Mouse (Mus musculus) lung, postnatal 0 days (tissue): ENCODE measurements around the gene Zfp28. TPM values are rescaled to one million over a fixed set of nuclear protein-coding genes. Genes with fewer than 3 reads are reported as not detected.

Experiments
- ATAC-seq: fragments of 200-750 bp; cut with Nextera tagmentation; 2 replicates; pipeline ENCODE4 v1.8.0; 2017; ENCODE audit warnings: moderate library complexity
- DNase-seq: peaks from one replicate; pipeline ENCODE4 v3.0.0-alpha.2; 2016; ENCODE audit warnings: low spot score
- H3K27ac ChIP-seq: fragments of 300-500 bp; sonication (generic); 2 replicates; pipeline ENCODE4 v1.5.1; 2014; ENCODE audit warnings: antibody characterized with exemption, mild to moderate bottlenecking, low read length, mixed read lengths
- H3K27me3 ChIP-seq: fragments of 300-500 bp; sonication (generic); replicated peaks from 2 replicates; pipeline ENCODE4 v1.6.1; 2014; ENCODE audit warnings: low read length, mixed read lengths; ENCODE audit not compliant: insufficient read depth
- H3K36me3 ChIP-seq: fragments of 300-500 bp; sonication (generic); 2 replicates; pipeline ENCODE4 v1.6.1; 2014; ENCODE audit warnings: low read length, mixed read lengths; ENCODE audit not compliant: insufficient read depth
- H3K4me1 ChIP-seq: fragments of 300-500 bp; sonication (generic); 2 replicates; pipeline ENCODE4 v1.6.1; 2014; ENCODE audit warnings: antibody characterized with exemption, low read depth, low read length, mixed read lengths; ENCODE audit not compliant: insufficient read depth
- H3K4me2 ChIP-seq: fragments of 300-500 bp; sonication (generic); replicated peaks from 2 replicates; pipeline ENCODE4 v1.6.1; 2014; ENCODE audit warnings: low read depth, mild to moderate bottlenecking, low read length, moderate library complexity, mixed read lengths
- H3K4me3 ChIP-seq: fragments of 300-500 bp; sonication (generic); 2 replicates; pipeline ENCODE4 v1.5.1; 2014; ENCODE audit warnings: low read depth, low read length
- H3K9ac ChIP-seq: fragments of 300-500 bp; sonication (generic); replicated peaks from 2 replicates; pipeline ENCODE4 v1.6.1; 2014; ENCODE audit warnings: low read depth, mild to moderate bottlenecking
- H3K9me3 ChIP-seq: fragments of 300-500 bp; sonication (generic); 2 replicates; pipeline ENCODE4 v1.6.1; 2016; ENCODE audit warnings: low read length, mixed read lengths
- CTCF ChIP-seq: IDR thresholded peaks from 2 replicates; pipeline ENCODE4 v1.5.1; 2016; ENCODE audit warnings: antibody characterized with exemption, mild to moderate bottlenecking
- EP300 ChIP-seq: IDR thresholded peaks from 2 replicates; pipeline ENCODE4 v1.6.1; 2016; ENCODE audit warnings: antibody characterized with exemption, mild to moderate bottlenecking, control low read depth
- WGBS: fragments of 180-500 bp; shearing (Covaris S2); extraction: QIAGEN DNeasy Blood & Tissue Kit; methylation state at CpG from one replicate; pipeline ENCODE4 v1.1.7; 2014; 5-methylcytosine and 5-hydroxymethylcytosine counted together
- polyA plus RNA-seq: library from polyadenylated mRNA; unstranded; fragments of >200 nt; fragmentation: Nextera tagmentation; extraction: Ambion mirVana; gene quantifications from 2 replicates; pipeline ENCODE4 v1.2.1, GENCODE M21; 2015

Zfp28 gene
- polyA plus RNA-seq, 1 experiment from 2014 or later = 5.0 TPM

DNA sequence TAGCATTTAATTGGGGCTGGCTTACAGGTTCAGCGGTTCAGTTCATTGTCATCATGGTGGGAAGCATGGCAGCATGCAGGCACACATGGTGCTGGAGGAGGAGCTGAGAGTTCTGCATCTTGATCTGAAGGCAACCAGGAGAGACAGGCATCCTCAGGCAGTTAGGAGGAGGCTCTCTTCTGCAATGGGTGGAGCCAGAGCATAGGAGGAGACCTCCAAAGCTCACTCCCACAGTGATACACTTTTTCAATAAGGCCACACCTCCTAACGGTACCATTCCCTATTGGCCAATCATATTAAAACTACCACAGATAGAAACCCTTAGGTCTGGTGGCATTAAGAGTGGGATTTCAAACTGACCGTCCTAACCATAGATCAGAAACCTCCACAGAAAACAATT is 13.6 kb upstream of the Zfp28 start:
- H3K9ac ChIP-seq = no peak overlapping the region
- no peaks in the 10 kb centered on the region for H3K4me1 ChIP-seq
- ATAC-seq (no peak), DNase-seq (no peak)
- H3K27me3 ChIP-seq = no peaks in the 10 kb centered on the region
- WGBS = 85% methylated on average over 3 of the region's 3 CpGs
- 0 out of 2 replicates have a peak, but pooled peaks cover 8% of the 10 kb centered on the region for H3K36me3 ChIP-seq
- no peaks in the 10 kb centered on the region for H3K9me3 ChIP-seq
- no peak overlapping the region for H3K4me3 ChIP-seq
- no peak overlapping the region for H3K27ac ChIP-seq
- no peak overlapping the region for H3K4me2 ChIP-seq
- TF ChIP-seq EP300 (no peak), CTCF (no peak)

DNA sequence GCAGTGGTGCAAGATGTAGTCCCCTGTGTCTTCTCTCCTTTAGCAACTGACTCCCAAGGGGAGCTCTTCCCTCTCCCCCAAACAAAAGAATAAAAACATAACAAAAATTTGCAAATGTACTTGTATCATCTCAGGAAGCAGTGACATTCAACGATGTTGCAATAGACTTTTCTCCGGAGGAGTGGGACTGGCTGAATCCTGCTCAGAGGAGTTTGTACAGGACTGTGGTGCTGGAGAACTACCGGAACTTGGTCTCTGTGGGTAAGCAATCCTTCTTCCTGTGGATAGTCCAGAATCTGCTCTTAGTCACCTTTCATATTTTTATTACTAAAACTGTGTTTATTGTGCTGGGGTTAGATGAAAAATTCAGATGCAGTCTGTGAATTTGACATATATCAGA is 10.1 kb upstream of the Zfp28 start:
- Histone ChIP-seq H3K27me3 (no peaks in the 10 kb centered on the region), H3K4me3 (no peak overlapping the region), H3K27ac (no peak overlapping the region), H3K36me3 (0 out of 2 replicates have a peak, but pooled peaks cover 8% of the 10 kb centered on the region), H3K4me1 (no peaks in the 10 kb centered on the region), H3K4me2 (no peak overlapping the region), H3K9me3 (no peaks in the 10 kb centered on the region), H3K9ac (no peak overlapping the region)
- DNase-seq = no peak
- WGBS = 78% methylated on average over 3 of the region's 3 CpGs
- no peak for ATAC-seq
- TF ChIP-seq EP300 = no peak
- TF ChIP-seq CTCF = no peak

- ATAC-seq (no peak), DNase-seq (no peak)
- Histone ChIP-seq H3K27me3 (no peaks in the 10 kb centered on the region), H3K4me1 (no peaks in the 10 kb centered on the region), H3K9ac (no peak overlapping the region), H3K4me2 (no peak overlapping the region), H3K9me3 (no peaks in the 10 kb centered on the region), H3K36me3 (no peaks in the 10 kb centered on the region), H3K27ac (no peak overlapping the region), H3K4me3 (no peak overlapping the region)
- no peak for TF ChIP-seq EP300
- TF ChIP-seq CTCF = no peak
- WGBS = 80% methylated on average over 8 of the region's 8 CpGs
Measured at GRCm38 (mm10) chr7:6378441-6378840, 4.7 kb upstream of the Zfp28 start.

DNA sequence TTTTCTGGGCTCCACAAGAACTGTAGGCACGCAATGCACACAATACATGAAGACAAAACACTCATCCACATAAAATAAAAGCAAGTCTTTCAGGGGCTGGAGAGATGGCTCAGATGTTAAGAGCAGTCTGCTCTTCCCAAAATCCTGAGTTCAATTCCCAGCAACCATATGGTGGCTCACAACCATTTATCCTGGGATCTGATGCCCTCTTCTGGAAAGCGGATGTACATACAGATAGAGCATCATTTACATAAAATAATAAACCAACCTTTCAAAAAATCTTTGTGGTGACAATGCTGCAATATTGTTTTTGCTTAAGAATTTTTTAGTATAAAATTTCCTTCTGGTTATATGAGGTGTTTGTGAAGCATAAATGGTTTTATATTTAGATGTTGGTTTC is 1.7 kb upstream of the Zfp28 start:
- no peak overlapping the region for H3K9ac ChIP-seq
- TF ChIP-seq EP300 = no peak
- peak; percentile 20; the same call in 1 of the 2 replicates for TF ChIP-seq CTCF
- H3K4me3 ChIP-seq = no peak overlapping the region
- no peak overlapping the region for H3K4me2 ChIP-seq
- no peaks in the 10 kb centered on the region for H3K9me3 ChIP-seq
- H3K4me1 ChIP-seq = peaks cover 4% of the 10 kb centered on the region; the same call in 1 of the 2 replicates
- H3K27me3 ChIP-seq = no peaks in the 10 kb centered on the region
- ATAC-seq (no peak), DNase-seq (no peak)
- 79% methylated on average over 2 of the region's 2 CpGs for WGBS
- H3K36me3 ChIP-seq = no peaks in the 10 kb centered on the region
- H3K27ac ChIP-seq = no peak overlapping the region

DNA sequence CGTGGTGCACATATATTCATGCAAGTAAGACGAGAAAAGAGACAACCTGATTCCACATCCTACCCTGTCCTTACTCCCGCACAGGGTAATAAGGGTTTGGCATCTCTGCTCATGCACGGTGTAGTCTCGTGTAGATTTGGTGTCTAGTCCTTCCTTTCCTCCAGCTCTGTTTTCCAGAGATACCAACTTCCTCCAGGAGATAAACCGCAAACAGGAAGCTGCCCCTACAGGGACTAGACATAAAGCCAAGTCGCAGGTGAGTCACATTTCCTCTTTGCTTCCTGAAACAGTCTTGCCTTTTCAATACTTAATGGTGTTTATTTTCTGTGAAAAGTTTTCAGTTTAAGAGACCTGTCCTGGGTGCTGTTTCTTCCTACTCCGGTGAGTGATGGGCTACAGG is 916 bp downstream of the Zfp28 start:
- H3K4me3 ChIP-seq = no peak overlapping the region
- TF ChIP-seq EP300 = no peak
- no peak for TF ChIP-seq CTCF
- WGBS = 58% methylated on average over 8 of the region's 8 CpGs
- DNase-seq = no peak
- no peaks in the 10 kb centered on the region for H3K27me3 ChIP-seq
- no peaks in the 10 kb centered on the region for H3K36me3 ChIP-seq
- no peaks in the 10 kb centered on the region for H3K9me3 ChIP-seq
- peaks cover 4% of the 10 kb centered on the region; the same call in 1 of the 2 replicates for H3K4me1 ChIP-seq
- H3K9ac ChIP-seq = no peak overlapping the region
- ATAC-seq = no peak
- peak overlapping the region; percentile 76 for H3K4me2 ChIP-seq
- no peak overlapping the region for H3K27ac ChIP-seq

- DNase-seq (no peak), ATAC-seq (no peak)
- Histone ChIP-seq H3K4me3 (no peak overlapping the region), H3K9ac (no peak overlapping the region), H3K27me3 (no peaks in the 10 kb centered on the region), H3K36me3 (0 out of 2 replicates have a peak, but pooled peaks cover 5% of the 10 kb centered on the region), H3K27ac (no peak overlapping the region), H3K9me3 (no peaks in the 10 kb centered on the region), H3K4me2 (no peak overlapping the region), H3K4me1 (peaks cover 4% of the 10 kb centered on the region; the same call in 1 of the 2 replicates)
- WGBS = 71% methylated on average over 7 of the region's 8 CpGs
- TF ChIP-seq EP300 (no peak), CTCF (no peak)
Measured at GRCm38 (mm10) chr7:6386995-6387394, 3.9 kb downstream of the Zfp28 start.

DNA sequence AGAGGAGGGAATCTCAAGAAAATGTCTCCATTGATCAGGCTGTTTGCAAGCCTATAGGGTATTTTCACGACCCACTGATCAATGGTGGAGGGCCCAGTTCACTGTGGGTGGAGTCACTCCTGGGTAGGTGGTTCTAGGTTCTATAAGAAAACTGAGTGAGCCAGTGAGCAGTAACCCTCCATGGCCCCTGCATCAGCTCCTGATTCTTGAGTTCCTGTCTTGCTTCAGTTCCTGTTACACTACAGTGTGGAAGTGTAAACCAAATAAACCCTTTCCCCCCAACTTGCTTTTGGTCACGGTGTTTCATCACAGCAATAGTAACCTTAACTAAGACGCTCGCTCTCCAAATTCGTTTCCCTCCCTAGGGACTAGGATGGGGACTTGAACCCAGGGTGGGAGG is 5.9 kb downstream of the Zfp28 start:
- DNase-seq = no peak
- Histone ChIP-seq H3K36me3 (0 out of 2 replicates have a peak, but pooled peaks cover 5% of the 10 kb centered on the region), H3K9ac (no peak overlapping the region), H3K4me2 (no peak overlapping the region), H3K4me3 (no peak overlapping the region), H3K9me3 (no peaks in the 10 kb centered on the region), H3K27me3 (no peaks in the 10 kb centered on the region), H3K4me1 (peaks cover under 1% of the 10 kb centered on the region; the same call in 1 of the 2 replicates), H3K27ac (no peak overlapping the region)
- 75% methylated on average over 5 of the region's 5 CpGs for WGBS
- no peak for ATAC-seq
- TF ChIP-seq CTCF (no peak), EP300 (no peak)
